Mouse (Mus musculus) cerebellum, adult 11-12 months (tissue): Measurements from ENCODE around the gene Ldhd.

Experiments
- DNase-seq: peaks from one replicate; pipeline ENCODE4 v3.0.0; 2022

The Ldhd gene

GRCm38 (mm10) chr8:111594044-111594840 lies 35.9 kb downstream of the Ldhd start:
- DNase-seq, result no peak

DNA sequence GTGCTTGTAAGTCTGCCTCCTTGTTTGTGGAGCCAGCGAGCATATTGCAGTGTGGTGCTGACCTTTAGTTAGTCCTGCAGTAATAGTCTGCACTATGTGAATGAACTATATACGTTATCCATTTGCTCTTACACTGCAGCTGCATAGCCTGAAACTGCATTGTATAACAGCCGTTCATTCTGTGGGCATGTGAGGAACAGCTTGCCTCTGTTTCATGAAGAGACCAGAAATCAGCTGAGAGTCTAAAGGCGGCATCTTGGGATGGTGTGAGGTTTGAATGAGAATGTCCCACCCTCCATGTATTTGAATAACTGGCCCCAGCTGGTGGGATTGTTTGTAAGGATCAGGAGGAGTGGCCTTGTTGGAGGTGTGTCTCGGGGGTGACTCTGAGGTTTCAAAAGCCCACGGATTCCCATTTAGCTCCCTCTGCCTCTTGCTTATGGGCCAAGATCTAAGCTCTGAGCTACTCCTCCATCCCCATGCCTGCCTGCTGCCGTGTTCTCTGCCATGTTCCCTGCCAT lies 37.7 kb downstream of the Ldhd start:
- no peak for DNase-seq

- DNase-seq, result no peak
These were observed 39.0 kb downstream of the Ldhd start for GRCm38 (mm10) chr8:111591176-111591575.

DNA sequence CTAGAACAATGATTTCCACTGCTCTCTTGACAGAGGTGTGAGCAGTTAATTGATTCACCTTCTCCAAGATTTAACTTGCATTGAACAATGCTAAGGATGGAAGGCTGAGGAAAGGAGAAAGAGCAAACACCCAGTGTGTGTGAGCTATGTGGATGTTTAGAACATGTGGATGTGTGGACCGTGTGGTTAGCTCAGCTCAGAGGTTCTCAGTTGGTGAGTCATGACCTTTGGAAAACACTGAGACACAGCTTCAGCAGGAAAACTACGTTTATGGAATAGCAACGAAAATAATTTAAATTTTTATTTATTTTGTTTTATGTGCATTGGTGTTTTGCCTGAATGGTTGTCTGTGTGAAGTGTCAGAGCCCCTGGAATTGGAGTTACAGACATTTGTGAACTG lies 40.0 kb downstream of the Ldhd start:
- DNase-seq, result no peak

DNA sequence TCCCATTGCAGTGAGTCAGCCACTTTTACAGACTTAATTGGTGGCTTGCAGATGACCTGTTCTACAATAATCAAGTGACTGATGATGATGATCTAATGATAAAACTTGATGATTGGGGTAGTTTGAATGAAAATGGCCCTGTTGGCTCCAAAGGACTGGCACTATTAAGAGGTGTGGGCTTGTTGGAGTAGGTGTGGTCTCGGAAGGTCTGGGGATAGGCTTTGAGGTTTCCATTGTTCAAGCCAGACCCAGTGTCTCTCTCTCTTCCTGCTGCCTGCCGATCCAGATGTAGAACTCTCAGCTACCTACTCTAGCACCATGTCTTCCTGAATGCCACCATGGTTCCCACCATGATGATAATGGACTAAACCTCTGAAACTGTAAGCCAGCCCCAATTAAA lies 41.8 kb downstream of the Ldhd start:
- no peak for DNase-seq

GRCm38 (mm10) chr8:111587545-111588094 lies 42.6 kb downstream of the Ldhd start:
- DNase-seq, result no peak

DNA sequence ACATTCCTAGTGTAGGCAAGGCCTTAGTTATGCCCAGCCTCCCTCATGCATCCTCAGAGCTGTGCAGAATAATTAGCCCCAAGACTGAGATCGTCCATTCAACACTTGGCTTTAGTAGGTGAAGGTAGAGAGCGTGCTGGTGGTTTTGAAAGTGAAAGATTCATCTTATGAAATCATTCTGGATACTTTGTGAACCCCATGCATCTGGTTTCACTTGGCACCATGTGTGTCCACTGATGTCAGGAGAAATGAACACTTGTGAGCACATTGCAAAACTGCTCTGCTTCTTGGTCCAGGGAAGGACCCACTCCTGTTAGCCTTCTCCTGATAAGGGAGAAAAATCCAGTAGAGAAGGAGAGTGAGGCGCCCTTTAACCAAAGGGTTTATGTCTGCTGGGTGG lies 45.2 kb downstream of the Ldhd start:
- no peak for DNase-seq

- DNase-seq, result no peak
These were observed 47.8 kb downstream of the Ldhd start for GRCm38 (mm10) chr8:111582386-111582785.

DNA sequence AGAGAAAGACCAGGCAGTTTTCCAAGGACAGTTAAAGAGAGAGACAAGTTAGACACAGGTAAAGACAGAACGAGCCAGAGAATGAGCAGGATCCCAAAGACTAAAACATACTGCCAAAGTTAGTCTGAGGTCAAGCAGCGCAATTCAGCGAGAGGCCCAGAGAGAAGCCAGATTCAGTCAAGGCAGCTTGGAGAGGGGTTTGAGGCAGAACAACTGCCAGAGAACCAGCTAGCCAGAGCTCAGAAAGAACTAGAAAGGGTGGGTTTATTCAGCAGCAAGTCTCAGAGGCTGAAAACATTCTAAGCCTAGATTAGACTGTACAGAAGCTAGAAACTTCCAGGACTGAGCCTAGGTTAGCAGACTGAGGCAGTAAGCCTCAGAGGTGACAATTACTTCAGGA lies 49.9 kb downstream of the Ldhd start:
- no peak for DNase-seq

DNA sequence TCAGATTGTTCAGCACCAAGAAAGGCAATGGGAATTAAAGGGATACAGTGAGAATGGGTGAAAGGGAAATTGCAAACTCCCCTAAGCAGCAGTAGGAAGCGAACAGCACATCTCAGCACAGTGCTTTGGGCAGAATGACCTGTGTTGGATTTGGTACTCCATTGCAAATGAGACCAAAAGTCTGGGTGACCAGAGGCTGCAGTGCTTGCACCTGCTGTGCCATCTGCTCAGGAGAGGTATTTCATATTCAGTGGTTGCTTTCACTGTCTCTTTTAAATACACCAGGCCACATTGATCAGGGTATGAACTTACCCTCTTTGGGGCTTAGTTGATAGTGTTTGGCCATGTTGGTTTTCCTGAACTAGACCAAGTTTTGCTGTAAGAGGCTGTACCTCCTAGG lies 50.9 kb downstream of the Ldhd start:
- DNase-seq, result peak; percentile 65

DNA sequence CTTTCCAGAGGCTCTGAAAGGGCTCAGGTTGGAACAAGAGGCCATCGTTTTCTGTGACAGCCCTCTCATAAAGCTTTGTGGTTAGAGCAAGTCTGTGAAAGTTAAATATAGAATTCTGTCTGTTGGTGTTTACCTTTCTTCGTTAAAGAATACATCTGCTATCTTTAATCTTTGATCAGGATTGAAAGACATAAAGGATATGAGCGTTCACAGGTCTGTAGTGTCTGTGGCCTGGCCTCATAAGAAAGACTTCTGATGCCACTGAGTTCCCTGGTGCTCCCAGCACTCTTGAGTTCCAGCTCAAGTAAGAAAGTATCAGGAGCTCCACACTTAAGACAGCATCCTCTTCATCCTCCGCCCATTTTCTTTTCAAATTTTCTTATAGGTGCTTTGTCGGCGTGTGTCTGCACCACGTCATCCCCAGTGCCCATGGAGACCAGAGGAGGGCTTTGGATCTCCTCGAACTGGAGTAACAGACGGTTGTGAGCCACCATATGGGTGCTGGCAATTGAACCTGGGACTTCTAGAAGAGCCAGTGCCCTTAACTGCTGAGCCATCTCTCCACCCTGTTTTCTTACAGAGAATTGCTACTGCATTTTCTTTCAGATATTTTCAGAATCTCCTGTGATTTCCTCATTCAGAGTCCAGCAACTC lies 52.2 kb downstream of the Ldhd start:
- no peak for DNase-seq

DNA sequence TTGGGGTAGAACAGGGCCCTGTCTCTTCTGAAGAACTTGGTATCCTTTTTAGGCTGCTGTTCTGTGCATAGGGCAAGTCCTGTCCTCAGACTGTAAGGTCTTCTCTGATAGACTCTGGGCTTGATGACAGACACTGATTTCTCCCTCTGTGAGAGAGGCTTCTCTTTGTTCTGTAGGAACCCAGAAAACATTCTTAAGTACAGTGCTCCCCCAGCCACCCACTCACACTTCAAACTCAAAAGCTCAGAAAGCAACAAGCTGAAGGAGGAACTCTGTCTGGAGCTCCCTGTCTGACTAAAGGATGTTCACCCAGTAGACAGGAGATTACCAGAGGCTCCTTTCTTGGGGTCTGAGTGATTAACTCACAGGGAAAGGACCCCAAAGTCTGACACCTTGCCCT lies 53.7 kb downstream of the Ldhd start:
- DNase-seq, result no peak

GRCm38 (mm10) chr8:111575492-111575891 lies 54.7 kb downstream of the Ldhd start:
- no peak for DNase-seq

GRCm38 (mm10) chr8:111574016-111574415 lies 56.2 kb downstream of the Ldhd start:
- DNase-seq, result no peak
